In genomic region chr14:55581981-55582681, GRCm38 (mm10) we compare ENCODE assay signal across 1 mouse cellular context.
TF ChIP-seq lines count a peak whose summit lies in the region.

No protein-coding gene starts in this region.

TF ChIP-seq in CH12.LX, 34 proteins besides CTCF, POLR2A, EP300 and RAD21:
- TF ChIP-seq ZKSCAN1 (IDR thresholded peaks at IDR 0.05; ENCODE audit: borderline replicate concordance, low read depth, low read length) (no peak), MAX (IDR thresholded peaks at IDR 0.05; ENCODE audit: low read length) (no peak), BHLHE40 (IDR thresholded peaks at IDR 0.05; ENCODE audit: low read depth, low read length) (no peak), USF1 (IDR thresholded peaks at IDR 0.05; ENCODE audit: low read depth, low read length) (no peak), POLR2AphosphoS2 (IDR thresholded peaks at IDR 0.05; ENCODE audit: low read depth, low read length) (no peak; the same call in 1 of the 2 replicates), JUND (conservative IDR thresholded peaks at IDR 0.05; ENCODE audit: low read depth, low read length) (no peak), ZMIZ1 (IDR thresholded peaks at IDR 0.05; ENCODE audit: low read depth, low read length) (no peak), CHD1 (IDR thresholded peaks at IDR 0.05; ENCODE audit: low read depth, low read length) (no peak), CHD2 (IDR thresholded peaks at IDR 0.05; ENCODE audit: low read length) (no peak), RCOR1 (conservative IDR thresholded peaks at IDR 0.05; ENCODE audit: low read depth, low read length) (no peak), MYC (IDR thresholded peaks at IDR 0.05; ENCODE audit: low read depth, low read length) (no peak), UBTF (IDR thresholded peaks at IDR 0.05; ENCODE audit: low read depth, low read length) (no peak), MAFK (IDR thresholded peaks at IDR 0.05; ENCODE audit: insufficient replicate concordance, low read length) (no peak), NRF1 (IDR thresholded peaks at IDR 0.05; ENCODE audit: low read depth, low read length) (no peak), ETS1 (conservative IDR thresholded peaks at IDR 0.05; ENCODE audit: low read depth, low read length) (no peak), NELFE (IDR thresholded peaks at IDR 0.05; ENCODE audit: low read depth, low read length) (no peak)
